Mouse (Mus musculus): Measurements from ENCODE around the gene Bhlhb9.
A peak's percentile ranks its signal among the peaks of the same experiment; 100 is the strongest.
"Not testable (repeated sequence)": the region's sequence is repeated elsewhere in the genome, so short reads cannot be mapped to it uniquely, and the experiment has no call there.

- TF ChIP-seq CTCF (IDR thresholded peaks at IDR 0.05) = peak; percentile 63
- not testable (repeated sequence) for TF ChIP-seq POLR2A, EP300 (IDR thresholded peaks at IDR 0.05; ENCODE audit: insufficient read depth, low read depth, low read length)
These were observed at the start of gene Bhlhb9 for GRCm38 (mm10) chrX:135797212-135797644.

Measured in heart, adult 2 months (tissue).